Mouse (Mus musculus) neural tube, embryonic 14.5 days (tissue): ENCODE results near the gene Hyal3. TPM values are rescaled to one million over a fixed set of nuclear protein-coding genes. Genes with fewer than 3 reads are reported as not detected.

Experiments used
- ATAC-seq: fragments of 200-750 bp; cut with Nextera tagmentation; 2 replicates; pipeline ENCODE4 v1.8.0; 2017; ENCODE audit warnings: low read depth, mild to moderate bottlenecking, moderate TSS enrichment, moderate library complexity
- H3K27ac ChIP-seq: fragments of 300-500 bp; sonication (generic); 2 replicates; pipeline ENCODE4 v1.5.1; 2014; ENCODE audit warnings: low read depth, mild to moderate bottlenecking, control low read depth, low read length, moderate library complexity, mixed read lengths
- H3K27me3 ChIP-seq: fragments of 300-500 bp; sonication (generic); 2 replicates; pipeline ENCODE4 v1.6.1; 2014; ENCODE audit warnings: low read length; ENCODE audit not compliant: control insufficient read depth, insufficient read depth
- H3K36me3 ChIP-seq: fragments of 300-500 bp; sonication (generic); 2 replicates; pipeline ENCODE4 v1.6.1; 2014; ENCODE audit warnings: low read length, mixed read lengths; ENCODE audit not compliant: control insufficient read depth, insufficient read depth
- H3K4me1 ChIP-seq: fragments of 300-500 bp; sonication (generic); 2 replicates; pipeline ENCODE4 v1.6.1; 2014; ENCODE audit warnings: low read length; ENCODE audit not compliant: control insufficient read depth, insufficient read depth
- H3K4me2 ChIP-seq: fragments of 300-500 bp; sonication (generic); 2 replicates; pipeline ENCODE4 v1.6.1; 2014; ENCODE audit warnings: mild to moderate bottlenecking, low read depth, low read length, control low read depth
- H3K4me3 ChIP-seq: fragments of 300-500 bp; sonication (generic); 2 replicates; pipeline ENCODE4 v1.5.1; 2014; ENCODE audit warnings: low read depth, low read length, control low read depth, mixed read lengths
- H3K9ac ChIP-seq: fragments of 300-500 bp; sonication (generic); replicated peaks from 2 replicates; pipeline ENCODE4 v1.6.1; 2014; ENCODE audit warnings: low read depth, mild to moderate bottlenecking, control low read depth, low read length, mixed read lengths
- H3K9me3 ChIP-seq: fragments of 300-500 bp; sonication (generic); 2 replicates; pipeline ENCODE4 v1.6.1; 2016; ENCODE audit warnings: low read length; ENCODE audit not compliant: control insufficient read depth
- WGBS: fragments of 180-500 bp; shearing (Covaris S2); extraction: QIAGEN DNeasy Blood & Tissue Kit; methylation state at CpG from one replicate; pipeline ENCODE4 v1.1.7; 2014; 5-methylcytosine and 5-hydroxymethylcytosine counted together
- polyA plus RNA-seq: library from polyadenylated mRNA; unstranded; fragments of >200 nt; fragmentation: Nextera tagmentation; extraction: Ambion mirVana; gene quantifications from 2 replicates; pipeline ENCODE4 v1.2.1, GENCODE M21; 2014

Gene Hyal3
- polyA plus RNA-seq, 1 experiment from 2014 or later, result 2.1 TPM

DNA sequence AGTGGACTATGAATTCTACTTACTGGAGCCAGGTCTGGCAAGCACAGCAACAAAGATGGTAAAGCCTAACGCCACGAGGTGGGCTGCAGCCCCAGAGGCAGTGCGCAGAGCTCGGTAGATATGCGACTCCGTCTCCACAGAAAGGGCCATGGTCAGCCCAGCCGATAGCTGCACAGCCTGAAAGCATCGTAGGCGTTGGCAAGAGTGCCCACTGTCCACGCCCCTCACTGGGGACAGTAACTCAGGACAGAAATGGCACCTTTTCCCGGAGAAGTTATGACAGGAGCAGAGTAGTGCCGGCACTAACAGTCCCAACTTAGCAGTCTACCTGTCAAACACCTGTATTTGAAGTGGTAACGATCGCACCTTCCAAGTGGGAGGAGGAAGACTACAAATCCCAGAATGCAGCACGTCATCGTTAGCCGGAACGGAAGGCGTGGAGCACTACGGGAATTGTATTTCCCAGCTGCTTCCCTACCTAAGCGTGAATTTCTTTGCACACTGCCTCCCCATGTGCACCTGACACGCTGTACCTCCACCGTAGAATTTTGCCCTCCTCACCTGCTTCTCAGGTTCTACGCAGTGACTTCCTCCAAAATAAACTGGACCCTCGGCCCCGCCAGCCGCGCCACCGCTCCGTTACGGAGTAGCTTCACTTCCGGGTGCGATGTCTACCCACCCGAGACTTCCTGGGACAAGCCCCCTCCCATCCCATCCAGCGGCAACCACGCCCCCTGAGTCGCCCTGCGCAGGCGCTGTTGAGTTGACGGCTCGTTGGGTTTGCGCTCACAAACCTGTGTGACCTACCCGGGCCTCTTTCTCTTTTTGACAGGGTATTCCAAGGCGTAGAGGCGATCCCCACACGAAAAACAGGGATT, 38.9 kb upstream of the Hyal3 start, which contains the start of the genes Cyb561d2 and Nprl2:
Gene Cyb561d2 (minus strand): TSS at position 720 of the 878 bp plus-strand sequence.
Gene Nprl2 (plus strand): TSS at position 753 of the 878 bp plus-strand sequence.
- 1% methylated on average over 46 of the region's 46 CpGs for WGBS
- peak within 1 kb of the TSS; percentile 60 for H3K4me3 ChIP-seq
- 0 out of 2 replicates have a peak within 1 kb of the TSS, but pooled peaks have one; percentile 44 for H3K27ac ChIP-seq
- H3K4me2 ChIP-seq, result peak within 1 kb of the TSS; percentile 85
- H3K36me3 ChIP-seq, result peaks cover 33% of the 10 kb centered on the region
- peak; percentile 84 for ATAC-seq
- peaks cover 24% of the 10 kb centered on the region for H3K4me1 ChIP-seq
- no peaks in the 10 kb centered on the region for H3K9me3 ChIP-seq
- peak within 1 kb of the TSS; percentile 54 for H3K9ac ChIP-seq
- H3K27me3 ChIP-seq, result no peaks in the 10 kb centered on the region

DNA sequence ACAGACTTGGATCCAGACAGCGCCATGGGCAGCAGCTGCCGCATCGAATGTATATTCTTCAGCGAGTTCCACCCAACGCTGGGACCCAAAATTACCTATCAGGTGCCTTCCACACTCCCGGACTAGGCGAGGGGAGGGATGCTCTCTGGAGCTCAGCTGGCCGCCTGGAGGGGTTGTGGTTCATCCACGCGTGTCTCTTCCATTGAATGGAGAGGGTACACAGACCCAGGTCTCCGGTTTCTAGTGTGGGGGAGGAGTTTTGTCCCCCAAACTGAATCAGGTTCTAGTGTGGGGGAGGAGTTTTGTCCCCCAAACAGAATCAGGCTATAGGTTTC, 38.3 kb upstream of the Hyal3 start:
- Histone ChIP-seq H3K9me3 (no peaks in the 10 kb centered on the region), H3K4me3 (peak overlapping the region; percentile 60), H3K4me2 (peak overlapping the region; percentile 58), H3K4me1 (peaks cover 23% of the 10 kb centered on the region), H3K27ac (no peak overlapping the region), H3K27me3 (no peaks in the 10 kb centered on the region), H3K36me3 (peaks cover 33% of the 10 kb centered on the region), H3K9ac (peak overlapping the region; percentile 54)
- ATAC-seq, result peak; percentile 15
- WGBS, result 2% methylated on average over 11 of the region's 11 CpGs

DNA sequence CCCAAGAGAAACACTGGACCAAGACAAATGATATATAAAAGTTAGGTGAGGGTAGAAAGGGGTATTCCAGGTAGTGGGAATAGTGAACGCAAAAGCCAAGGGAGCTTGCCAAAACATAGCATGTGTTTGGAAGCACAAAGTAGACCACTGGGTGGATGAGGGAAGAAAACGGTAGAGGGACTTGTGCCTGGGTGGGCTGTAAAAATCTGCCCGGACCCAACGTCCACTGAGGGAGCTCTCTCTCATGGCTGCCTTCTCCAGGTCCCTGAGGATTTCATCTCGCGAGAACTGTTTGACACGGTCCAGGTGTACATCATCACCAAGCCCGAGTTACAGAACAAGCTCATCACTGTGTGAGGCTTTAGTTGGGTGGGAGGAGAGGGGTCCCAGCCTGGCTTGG, 37.9 kb upstream of the Hyal3 start:
- WGBS, result 44% methylated on average over 8 of the region's 8 CpGs
- ATAC-seq, result no peak
- Histone ChIP-seq H3K9me3 (no peaks in the 10 kb centered on the region), H3K4me3 (peak overlapping the region; percentile 60), H3K36me3 (peaks cover 32% of the 10 kb centered on the region), H3K27ac (no peak overlapping the region), H3K27me3 (no peaks in the 10 kb centered on the region), H3K4me1 (peaks cover 25% of the 10 kb centered on the region), H3K4me2 (peak overlapping the region; percentile 58), H3K9ac (0 out of 2 replicates have a peak overlapping the region, but pooled peaks have one; percentile 54)

DNA sequence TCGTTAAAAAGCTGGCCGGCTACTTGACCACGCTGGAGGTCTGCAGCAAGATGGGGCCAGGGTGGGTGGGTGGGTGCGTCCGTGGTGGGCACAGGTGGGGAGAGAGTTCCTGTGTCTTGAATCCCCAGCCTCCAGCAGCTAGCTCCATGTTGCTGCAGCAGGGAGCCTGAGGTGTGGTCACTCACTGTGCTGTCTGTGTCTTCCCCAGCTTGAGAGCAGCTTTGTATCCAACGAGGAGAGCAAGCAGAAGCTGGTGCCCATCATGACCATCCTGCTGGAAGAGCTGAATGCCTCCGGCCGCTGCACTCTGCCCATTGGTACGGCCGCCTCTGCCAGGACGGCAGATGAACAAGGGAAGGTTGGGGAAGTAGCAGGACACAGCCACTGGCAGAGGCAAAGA, 37.3 kb upstream of the Hyal3 start:
- 86% methylated on average over 11 of the region's 11 CpGs for WGBS
- Histone ChIP-seq H3K36me3 (peaks cover 27% of the 10 kb centered on the region), H3K4me3 (no peak overlapping the region), H3K27ac (no peak overlapping the region), H3K9ac (no peak overlapping the region), H3K9me3 (no peaks in the 10 kb centered on the region), H3K4me2 (no peak overlapping the region), H3K27me3 (no peaks in the 10 kb centered on the region), H3K4me1 (peaks cover 25% of the 10 kb centered on the region)
- ATAC-seq, result no peak

DNA sequence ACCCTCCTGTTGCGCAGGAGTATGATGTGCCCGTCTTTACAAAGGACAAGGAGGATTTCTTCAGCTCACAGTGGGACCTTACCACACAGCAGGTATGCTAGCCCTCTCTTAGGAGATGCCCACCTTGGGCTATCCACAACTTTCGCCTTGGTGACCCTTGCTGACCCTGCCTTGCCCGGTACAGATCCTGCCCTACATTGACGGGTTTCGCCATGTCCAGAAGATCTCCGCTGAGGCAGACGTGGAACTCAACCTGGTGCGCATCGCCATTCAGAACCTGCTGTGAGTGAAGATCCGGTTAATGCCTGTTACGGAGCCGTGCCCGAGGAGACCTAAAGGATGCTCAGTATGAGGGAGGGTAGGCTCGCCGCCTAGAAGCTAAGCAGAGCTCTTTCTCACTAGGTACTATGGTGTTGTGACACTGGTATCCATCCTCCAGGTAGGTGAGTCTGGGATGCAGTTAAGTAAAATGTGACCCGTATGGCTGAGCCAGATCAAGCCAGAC, 36.4 kb upstream of the Hyal3 start:
- no peak overlapping the region for H3K9ac ChIP-seq
- no peaks in the 10 kb centered on the region for H3K9me3 ChIP-seq
- no peaks in the 10 kb centered on the region for H3K27me3 ChIP-seq
- peaks cover 17% of the 10 kb centered on the region for H3K36me3 ChIP-seq
- H3K4me3 ChIP-seq, result no peak overlapping the region
- 95% methylated on average over 17 of the region's 17 CpGs for WGBS
- no peak overlapping the region for H3K4me2 ChIP-seq
- H3K27ac ChIP-seq, result no peak overlapping the region
- ATAC-seq, result no peak
- peaks cover 25% of the 10 kb centered on the region for H3K4me1 ChIP-seq

DNA sequence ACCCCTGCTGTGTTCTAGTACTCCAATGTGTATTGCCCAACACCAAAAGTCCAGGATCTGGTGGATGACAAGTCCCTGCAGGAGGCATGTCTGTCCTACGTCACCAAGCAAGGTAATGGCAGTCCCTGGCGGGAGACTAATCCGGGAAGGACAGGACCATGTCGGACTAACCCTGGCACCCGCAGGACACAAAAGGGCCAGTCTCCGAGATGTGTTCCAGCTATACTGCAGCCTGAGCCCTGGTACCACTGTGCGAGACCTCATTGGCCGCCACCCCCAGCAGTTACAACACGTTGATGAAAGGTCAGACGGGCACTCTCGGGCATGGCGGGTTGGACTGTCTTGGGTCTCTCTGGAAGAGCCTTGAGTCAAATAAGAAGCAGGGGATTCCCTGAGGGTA, 35.9 kb upstream of the Hyal3 start:
- no peaks in the 10 kb centered on the region for H3K9me3 ChIP-seq
- H3K27me3 ChIP-seq, result no peaks in the 10 kb centered on the region; the same call in 1 of the 2 replicates
- H3K9ac ChIP-seq, result no peak overlapping the region
- no peak overlapping the region for H3K27ac ChIP-seq
- no peak for ATAC-seq
- peaks cover 15% of the 10 kb centered on the region for H3K36me3 ChIP-seq
- H3K4me3 ChIP-seq, result no peak overlapping the region
- WGBS, result 95% methylated on average over 12 of the region's 12 CpGs
- H3K4me2 ChIP-seq, result no peak overlapping the region
- H3K4me1 ChIP-seq, result peaks cover 25% of the 10 kb centered on the region

DNA sequence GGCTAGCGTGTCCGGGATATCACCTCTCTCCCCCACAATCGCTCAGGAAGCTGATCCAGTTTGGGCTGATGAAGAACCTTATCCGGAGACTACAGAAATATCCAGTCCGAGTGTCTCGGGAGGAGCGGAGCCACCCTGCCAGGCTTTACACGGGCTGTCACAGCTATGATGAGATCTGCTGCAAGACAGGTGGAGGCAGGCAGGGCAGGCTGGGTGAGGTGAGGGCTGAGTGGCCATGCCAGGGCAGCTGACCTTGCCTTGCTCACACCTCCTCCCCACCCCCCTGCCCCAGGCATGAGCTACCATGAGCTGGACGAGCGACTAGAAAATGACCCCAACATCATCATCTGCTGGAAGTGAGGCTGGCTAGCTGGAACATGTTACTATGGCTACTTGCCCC, 35.4 kb upstream of the Hyal3 start:
- ATAC-seq, result no peak
- Histone ChIP-seq H3K9me3 (no peaks in the 10 kb centered on the region), H3K27ac (no peak overlapping the region), H3K4me1 (peaks cover 25% of the 10 kb centered on the region), H3K4me2 (no peak overlapping the region), H3K36me3 (peaks cover 11% of the 10 kb centered on the region), H3K9ac (no peak overlapping the region), H3K4me3 (no peak overlapping the region), H3K27me3 (no peaks in the 10 kb centered on the region; the same call in 1 of the 2 replicates)
- WGBS, result 89% methylated on average over 10 of the region's 10 CpGs

DNA sequence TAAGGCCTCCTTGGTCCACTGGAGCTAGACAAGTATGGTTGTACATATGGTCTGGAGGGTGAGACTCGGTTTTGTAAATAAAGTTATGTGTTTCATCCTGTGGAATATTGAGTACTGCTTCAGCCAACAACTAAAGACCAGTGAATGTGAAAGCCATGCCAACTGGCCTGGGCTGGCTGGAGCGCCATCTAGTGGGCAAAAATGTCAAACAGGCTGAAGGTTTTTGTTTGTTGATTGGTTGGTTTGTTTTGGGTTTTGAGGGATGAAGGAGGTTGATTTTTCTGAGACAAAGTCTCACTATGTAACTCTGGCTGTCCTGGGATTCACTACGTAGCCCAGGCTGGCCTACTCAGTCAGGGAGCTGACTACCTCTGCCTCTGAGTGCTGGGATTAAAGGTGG, 35.0 kb upstream of the Hyal3 start:
- H3K9ac ChIP-seq, result no peak overlapping the region
- no peak overlapping the region for H3K4me2 ChIP-seq
- no peak overlapping the region for H3K27ac ChIP-seq
- H3K9me3 ChIP-seq, result no peaks in the 10 kb centered on the region
- peaks cover 25% of the 10 kb centered on the region for H3K4me1 ChIP-seq
- peaks cover 3% of the 10 kb centered on the region for H3K27me3 ChIP-seq
- peaks cover 11% of the 10 kb centered on the region for H3K36me3 ChIP-seq
- WGBS, result 3% methylated on average over 3 of the region's 3 CpGs
- H3K4me3 ChIP-seq, result no peak overlapping the region
- no peak for ATAC-seq

DNA sequence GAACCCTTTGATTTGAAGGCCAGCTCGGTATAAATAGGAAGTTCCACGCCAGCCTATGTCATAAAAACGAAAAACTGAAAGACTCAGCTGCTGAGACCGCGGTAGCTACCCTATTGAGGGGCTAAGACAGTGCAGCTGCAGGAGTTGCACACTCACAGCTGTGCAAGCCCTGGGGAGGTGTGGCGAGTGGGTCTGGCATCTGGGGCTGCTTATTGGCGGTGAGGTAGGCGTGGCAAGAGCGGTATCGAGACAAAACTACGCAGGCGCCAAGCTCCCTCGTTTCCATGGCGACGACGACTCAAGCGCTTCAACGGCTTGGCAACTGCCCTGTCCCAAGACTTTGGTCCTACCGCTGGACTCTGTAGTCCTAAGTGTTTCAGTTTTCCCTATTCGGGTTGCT, 33.6 kb upstream of the Hyal3 start, which contains the start of gene Zmynd10:
Gene Zmynd10 (plus strand): TSS at position 273 of the 400 bp plus-strand sequence.
- peaks cover 11% of the 10 kb centered on the region for H3K36me3 ChIP-seq
- H3K4me2 ChIP-seq, result peak within 1 kb of the TSS; percentile 40
- peak within 1 kb of the TSS; percentile 21; the same call in 1 of the 2 replicates for H3K9ac ChIP-seq
- H3K27ac ChIP-seq, result no peak within 1 kb of the TSS; the same call in 1 of the 2 replicates
- peaks cover 24% of the 10 kb centered on the region for H3K4me1 ChIP-seq
- 2% methylated on average over 20 of the region's 20 CpGs for WGBS
- peak; percentile 59 for ATAC-seq
- 0 out of 2 replicates have a peak within 1 kb of the TSS, but pooled peaks have one; percentile 16 for H3K4me3 ChIP-seq
- H3K27me3 ChIP-seq, result peaks cover 14% of the 10 kb centered on the region
- H3K9me3 ChIP-seq, result no peaks in the 10 kb centered on the region
